Mouse (Mus musculus): ENCODE measurements around the gene Zfp965. TPM values are rescaled to one million over a fixed set of nuclear protein-coding genes. Genes with fewer than 3 reads are reported as not detected.

Zfp965 gene
- 8.1 TPM for polyA plus RNA-seq (2014; fragmentation: Illumina TruSeq; extraction: RNeasy Lipid Tissue Mini Kit (QIAGEN cat#74804); ENCODE audit: low read depth, low replicate concordance)

GRCm38 (mm10) chr2:175469685-175470084 is at the start of gene Zfp965:
Gene Zfp965 (plus strand): TSS chr2:175469985.

GRCm38 (mm10) chr2:175435707-175436106 is 34.1 kb upstream of the Zfp965 start, which contains the start of gene Gm4724:
Gene Gm4724 (minus strand): TSS chr2:175435807.

Other genes with a start within 250 kb of the Zfp965 start
- gene Gm14440, start 194.9 kb upstream of the Zfp965 start, polyA plus RNA-seq (2014; fragmentation: Illumina TruSeq; extraction: RNeasy Lipid Tissue Mini Kit (QIAGEN cat#74804); ENCODE audit: low read depth, low replicate concordance): 8.8 TPM
- 13.1 TPM for gene Gm4631, start 131.8 kb upstream of the Zfp965 start, polyA plus RNA-seq (2014; fragmentation: Illumina TruSeq; extraction: RNeasy Lipid Tissue Mini Kit (QIAGEN cat#74804); ENCODE audit: low read depth, low replicate concordance)
- gene Zfp968, start 97.5 kb upstream of the Zfp965 start, polyA plus RNA-seq (2014; fragmentation: Illumina TruSeq; extraction: RNeasy Lipid Tissue Mini Kit (QIAGEN cat#74804); ENCODE audit: low read depth, low replicate concordance): 5.5 TPM
- gene Gm4724, start 34.2 kb upstream of the Zfp965 start, polyA plus RNA-seq (2014; fragmentation: Illumina TruSeq; extraction: RNeasy Lipid Tissue Mini Kit (QIAGEN cat#74804); ENCODE audit: low read depth, low replicate concordance): 9.6 TPM
- gene Gm11007, start 174.0 kb downstream of the Zfp965 start, polyA plus RNA-seq (2014; fragmentation: Illumina TruSeq; extraction: RNeasy Lipid Tissue Mini Kit (QIAGEN cat#74804); ENCODE audit: low read depth, low replicate concordance): not detected
- gene Zfp969, start 233.7 kb downstream of the Zfp965 start, polyA plus RNA-seq (2014; fragmentation: Illumina TruSeq; extraction: RNeasy Lipid Tissue Mini Kit (QIAGEN cat#74804); ENCODE audit: low read depth, low replicate concordance): not detected